Mouse (Mus musculus): ENCODE data around the gene Dcxr. TPM values are rescaled to one million over a fixed set of nuclear protein-coding genes. Genes with fewer than 3 reads are reported as not detected.
"Not testable (repeated sequence)": the region's sequence is repeated elsewhere in the genome, so short reads cannot be mapped to it uniquely, and the experiment has no call there.

Dcxr gene
- polyA plus RNA-seq, 1 experiment from 2014 or later, result 56.0 TPM

DNA sequence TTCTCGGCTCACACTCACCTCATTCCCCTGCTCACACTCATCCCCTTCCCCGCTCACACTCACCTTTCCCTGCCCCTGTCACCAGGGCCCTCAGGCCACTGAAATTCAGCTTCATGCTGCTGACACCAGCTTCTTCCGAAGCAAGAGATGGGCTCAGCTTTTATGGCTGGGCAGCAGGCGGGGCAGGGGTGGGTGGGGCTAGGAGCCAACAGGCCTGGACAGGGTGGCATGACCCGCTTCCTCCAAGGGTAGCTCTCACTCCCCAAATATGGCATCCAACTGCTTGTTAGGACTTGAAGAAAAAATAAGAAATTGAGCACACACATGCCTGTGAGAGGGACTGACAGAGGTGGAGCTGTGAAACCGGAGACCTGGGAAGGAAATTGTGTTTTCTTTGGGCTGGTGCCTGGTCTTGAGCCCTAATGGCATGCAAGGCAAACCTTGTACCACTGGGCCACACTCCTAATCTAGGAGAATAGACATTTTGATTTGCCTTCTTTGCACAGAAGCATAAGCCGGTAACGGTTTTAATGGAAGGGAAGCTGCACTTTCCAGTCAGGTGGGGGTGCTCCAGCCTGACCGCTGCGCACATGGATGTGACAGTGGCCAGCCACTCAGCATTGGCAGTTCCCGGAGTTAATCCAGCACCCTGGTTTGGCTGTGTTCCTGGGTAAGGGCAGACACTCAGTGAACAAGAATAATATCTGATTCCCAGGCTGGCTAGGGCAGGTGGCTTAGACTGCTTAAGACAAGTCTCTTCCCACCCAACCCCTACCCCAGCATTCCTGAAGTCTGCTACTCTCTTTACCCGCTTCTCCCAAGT is 5.0 kb upstream of the Dcxr start, which contains the start of gene Cbr2:
Cbr2 (minus strand) TSS at position 257 of the 823 bp plus-strand sequence.
- Histone ChIP-seq H3K27ac (ENCODE audit: low read length) (no peak within 1 kb of the TSS), H3K4me1 (ENCODE audit: control insufficient read depth, insufficient read depth, low read length) (no peaks in the 10 kb centered on the region), H3K4me3 (ENCODE audit: low read length) (no peak within 1 kb of the TSS), H3K4me2 (ENCODE audit: low read depth, low read length) (no peak within 1 kb of the TSS), H3K9ac (ENCODE audit: low read depth, low read length) (no peak within 1 kb of the TSS), H3K9me3 (ENCODE audit: control insufficient read depth, low read length) (no peaks in the 10 kb centered on the region), H3K36me3 (ENCODE audit: control insufficient read depth, insufficient read depth, low read length) (no peaks in the 10 kb centered on the region), H3K27me3 (replicated peaks; ENCODE audit: control insufficient read depth, insufficient read depth, low read length) (no peaks in the 10 kb centered on the region)
- no peak for ATAC-seq
- WGBS, result 72% methylated on average over 12 of the region's 12 CpGs

DNA sequence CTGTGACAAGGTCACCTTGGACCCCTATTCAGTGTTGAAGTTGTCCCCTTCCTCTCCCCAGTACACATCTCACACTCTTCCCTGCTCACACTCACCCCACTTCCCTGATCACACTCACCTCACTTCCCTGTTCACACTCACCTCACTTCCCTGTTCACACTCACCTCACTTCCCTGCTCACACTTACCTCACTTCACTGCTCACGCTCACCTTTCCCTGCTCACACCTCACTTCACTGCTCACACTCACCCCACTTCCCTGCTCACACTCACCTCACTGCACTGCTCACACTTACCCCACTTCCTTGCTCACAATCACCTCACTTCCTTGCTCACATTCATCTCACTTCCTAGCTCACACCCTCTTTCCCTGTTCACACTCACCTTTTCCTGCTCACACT is 4.3 kb upstream of the Dcxr start:
- Histone ChIP-seq H3K4me2 (ENCODE audit: low read depth, low read length) (no peak overlapping the region), H3K36me3 (ENCODE audit: control insufficient read depth, insufficient read depth, low read length) (no peaks in the 10 kb centered on the region), H3K9ac (ENCODE audit: low read depth, low read length) (no peak overlapping the region), H3K9me3 (ENCODE audit: control insufficient read depth, low read length) (no peaks in the 10 kb centered on the region), H3K27me3 (replicated peaks; ENCODE audit: control insufficient read depth, insufficient read depth, low read length) (no peaks in the 10 kb centered on the region), H3K27ac (ENCODE audit: low read length) (no peak overlapping the region), H3K4me3 (ENCODE audit: low read length) (no peak overlapping the region), H3K4me1 (ENCODE audit: control insufficient read depth, insufficient read depth, low read length) (peaks cover 5% of the 10 kb centered on the region)
- no peak for ATAC-seq
- WGBS, result 89% methylated on average over 1 of the region's 1 CpGs

DNA sequence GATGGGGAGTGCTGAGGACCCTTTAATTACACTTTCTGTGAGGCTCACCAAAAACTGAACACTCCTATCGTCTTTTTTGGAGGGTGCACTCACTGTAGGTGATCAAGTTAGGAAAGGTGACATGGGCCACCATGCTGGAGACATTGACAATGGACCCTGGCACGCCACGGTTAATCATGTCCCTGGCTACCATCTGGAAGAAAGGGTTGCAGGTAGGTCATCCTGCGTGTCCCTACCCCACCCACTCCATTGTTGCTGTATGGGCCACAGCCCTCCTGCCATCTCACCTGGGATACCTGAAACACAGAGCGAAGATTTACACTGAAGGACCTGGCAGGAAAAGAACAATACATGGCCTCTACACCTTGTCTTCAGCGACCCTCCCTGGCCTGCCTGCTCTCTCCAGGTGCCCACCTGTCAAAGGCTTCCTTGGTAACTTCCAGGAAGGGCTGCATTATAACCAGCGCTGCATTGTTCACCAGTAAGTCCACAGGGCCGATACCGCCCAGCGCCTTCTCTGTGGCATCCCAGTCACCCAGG is 3.3 kb upstream of the Dcxr start:
- H3K4me2 ChIP-seq (ENCODE audit: low read depth, low read length), result no peak overlapping the region
- no peak for ATAC-seq
- H3K27ac ChIP-seq (ENCODE audit: low read length), result no peak overlapping the region
- 0 out of 2 replicates have a peak, but pooled peaks cover 3% of the 10 kb centered on the region for H3K36me3 ChIP-seq (ENCODE audit: control insufficient read depth, insufficient read depth, low read length)
- no peaks in the 10 kb centered on the region for H3K9me3 ChIP-seq (ENCODE audit: control insufficient read depth, low read length)
- no peak overlapping the region for H3K4me3 ChIP-seq (ENCODE audit: low read length)
- no peak overlapping the region for H3K9ac ChIP-seq (ENCODE audit: low read depth, low read length)
- H3K4me1 ChIP-seq (ENCODE audit: control insufficient read depth, insufficient read depth, low read length), result peaks cover 5% of the 10 kb centered on the region
- no peaks in the 10 kb centered on the region for H3K27me3 ChIP-seq (replicated peaks; ENCODE audit: control insufficient read depth, insufficient read depth, low read length)
- WGBS, result 88% methylated on average over 10 of the region's 10 CpGs

DNA sequence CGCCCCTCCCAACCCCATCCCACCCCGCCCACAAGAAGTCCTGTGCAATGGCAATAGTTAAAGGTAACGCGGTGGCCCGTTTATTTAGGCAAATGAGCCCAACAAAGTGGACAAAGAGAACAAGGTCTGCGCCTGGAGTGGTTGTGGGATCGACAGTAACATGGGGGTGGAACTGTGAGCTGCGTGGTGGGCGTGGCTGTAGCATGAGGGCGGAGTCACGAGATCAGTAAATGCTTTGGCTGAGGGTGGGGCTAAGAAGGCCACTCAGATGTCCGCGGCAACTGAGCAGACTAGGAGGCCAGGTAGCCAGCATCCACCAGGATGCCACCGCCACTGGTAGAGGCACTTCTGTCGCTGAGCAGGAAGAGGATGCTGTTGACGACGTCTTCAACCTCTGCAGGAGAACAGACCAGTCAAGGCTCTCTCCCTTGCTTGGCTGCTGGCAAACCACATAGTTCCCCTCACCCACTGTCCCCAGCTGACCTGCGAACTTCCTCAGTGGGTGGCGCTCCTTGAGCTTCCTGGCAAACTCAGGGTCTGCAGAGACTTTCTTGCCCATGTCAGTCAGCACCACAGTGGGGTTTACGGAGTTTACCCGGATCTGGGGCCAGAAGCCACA is 2.5 kb upstream of the Dcxr start:
- Histone ChIP-seq H3K4me3 (ENCODE audit: low read length) (peak overlapping the region; percentile 15; the same call in 1 of the 2 replicates), H3K4me2 (ENCODE audit: low read depth, low read length) (peak overlapping the region; percentile 19; the same call in 1 of the 2 replicates)
- not testable (repeated sequence) for H3K36me3 ChIP-seq (ENCODE audit: control insufficient read depth, insufficient read depth, low read length); H3K4me1 ChIP-seq (ENCODE audit: control insufficient read depth, insufficient read depth, low read length); H3K9ac ChIP-seq (ENCODE audit: low read depth, low read length); H3K9me3 ChIP-seq (ENCODE audit: control insufficient read depth, low read length); H3K27ac ChIP-seq (ENCODE audit: low read length); H3K27me3 ChIP-seq (replicated peaks; ENCODE audit: control insufficient read depth, insufficient read depth, low read length)
- WGBS, result 1% methylated on average over 17 of the region's 21 CpGs
- peak; percentile 34 for ATAC-seq

DNA sequence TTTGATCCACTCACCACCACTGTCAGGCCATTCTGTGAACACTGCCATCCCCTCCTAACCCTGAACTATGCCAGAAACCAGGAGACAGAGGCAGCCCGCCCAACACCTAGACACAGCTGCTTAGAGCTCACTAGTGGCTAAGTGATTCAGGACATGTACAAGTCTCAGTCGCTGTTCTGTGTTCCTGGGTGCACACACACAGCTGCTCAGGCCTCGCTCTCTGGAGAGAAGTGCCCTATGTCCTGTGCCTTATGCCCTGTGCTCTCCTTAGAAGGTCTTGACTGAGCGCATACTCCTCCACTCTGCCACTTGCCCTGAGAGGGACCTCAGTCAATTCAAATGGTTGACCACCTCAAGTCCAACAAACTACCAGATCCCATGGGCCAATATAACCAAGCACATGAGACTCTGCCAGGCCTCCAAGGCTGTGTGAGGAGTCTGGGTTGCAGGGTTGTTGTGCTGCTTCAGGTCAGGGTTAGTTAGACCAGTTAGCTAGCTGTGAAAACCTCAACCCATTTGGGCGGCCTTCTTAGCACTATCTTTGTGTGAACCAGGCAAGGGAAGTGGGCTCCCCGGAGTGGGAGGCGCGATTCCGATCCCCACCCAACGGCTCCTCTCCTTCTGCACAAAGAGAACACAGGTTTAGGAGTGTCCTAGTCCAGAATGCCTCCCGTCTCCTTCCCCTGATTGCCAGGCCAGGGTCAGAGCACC is 1.6 kb upstream of the Dcxr start:
- Histone ChIP-seq H3K27me3 (replicated peaks; ENCODE audit: control insufficient read depth, insufficient read depth, low read length) (no peaks in the 10 kb centered on the region), H3K36me3 (ENCODE audit: control insufficient read depth, insufficient read depth, low read length) (0 out of 2 replicates have a peak, but pooled peaks cover 4% of the 10 kb centered on the region), H3K4me2 (ENCODE audit: low read depth, low read length) (0 out of 2 replicates have a peak overlapping the region, but pooled peaks have one; percentile 19), H3K4me1 (ENCODE audit: control insufficient read depth, insufficient read depth, low read length) (peaks cover 5% of the 10 kb centered on the region), H3K9me3 (ENCODE audit: control insufficient read depth, low read length) (no peaks in the 10 kb centered on the region), H3K27ac (ENCODE audit: low read length) (no peak overlapping the region), H3K4me3 (ENCODE audit: low read length) (no peak overlapping the region), H3K9ac (ENCODE audit: low read depth, low read length) (no peak overlapping the region)
- WGBS, result 70% methylated on average over 11 of the region's 11 CpGs
- ATAC-seq, result no peak

DNA sequence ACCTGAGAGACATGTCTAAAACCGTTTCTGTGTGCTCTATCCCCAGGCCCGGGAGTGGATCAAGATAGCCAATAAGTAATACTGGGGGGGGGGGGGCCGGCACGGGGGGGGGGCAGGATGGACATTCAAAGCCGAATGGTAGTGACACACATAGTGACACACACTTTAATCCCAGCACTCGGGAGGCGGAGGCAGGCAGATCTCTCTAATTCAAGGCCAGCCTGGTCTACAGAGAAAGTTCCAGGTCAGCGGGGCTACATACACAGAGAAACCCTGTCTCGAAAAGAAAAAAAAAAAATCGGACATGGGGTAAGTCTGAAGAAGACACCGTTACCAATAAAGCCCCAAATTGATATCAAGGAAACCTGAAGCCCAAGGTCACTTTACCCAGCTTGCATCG is 483 bp upstream of the Dcxr start:
- Histone ChIP-seq H3K36me3 (ENCODE audit: control insufficient read depth, insufficient read depth, low read length) (0 out of 2 replicates have a peak, but pooled peaks cover 4% of the 10 kb centered on the region), H3K27ac (ENCODE audit: low read length) (no peak overlapping the region), H3K9me3 (ENCODE audit: control insufficient read depth, low read length) (no peaks in the 10 kb centered on the region), H3K4me3 (ENCODE audit: low read length) (no peak overlapping the region; the same call in 1 of the 2 replicates), H3K9ac (ENCODE audit: low read depth, low read length) (no peak overlapping the region), H3K4me2 (ENCODE audit: low read depth, low read length) (no peak overlapping the region; the same call in 1 of the 2 replicates), H3K27me3 (replicated peaks; ENCODE audit: control insufficient read depth, insufficient read depth, low read length) (no peaks in the 10 kb centered on the region), H3K4me1 (ENCODE audit: control insufficient read depth, insufficient read depth, low read length) (peaks cover 5% of the 10 kb centered on the region)
- whole genome bisulfite sequencing, result 53% methylated on average over 12 of the region's 12 CpGs
- no peak for ATAC-seq

DNA sequence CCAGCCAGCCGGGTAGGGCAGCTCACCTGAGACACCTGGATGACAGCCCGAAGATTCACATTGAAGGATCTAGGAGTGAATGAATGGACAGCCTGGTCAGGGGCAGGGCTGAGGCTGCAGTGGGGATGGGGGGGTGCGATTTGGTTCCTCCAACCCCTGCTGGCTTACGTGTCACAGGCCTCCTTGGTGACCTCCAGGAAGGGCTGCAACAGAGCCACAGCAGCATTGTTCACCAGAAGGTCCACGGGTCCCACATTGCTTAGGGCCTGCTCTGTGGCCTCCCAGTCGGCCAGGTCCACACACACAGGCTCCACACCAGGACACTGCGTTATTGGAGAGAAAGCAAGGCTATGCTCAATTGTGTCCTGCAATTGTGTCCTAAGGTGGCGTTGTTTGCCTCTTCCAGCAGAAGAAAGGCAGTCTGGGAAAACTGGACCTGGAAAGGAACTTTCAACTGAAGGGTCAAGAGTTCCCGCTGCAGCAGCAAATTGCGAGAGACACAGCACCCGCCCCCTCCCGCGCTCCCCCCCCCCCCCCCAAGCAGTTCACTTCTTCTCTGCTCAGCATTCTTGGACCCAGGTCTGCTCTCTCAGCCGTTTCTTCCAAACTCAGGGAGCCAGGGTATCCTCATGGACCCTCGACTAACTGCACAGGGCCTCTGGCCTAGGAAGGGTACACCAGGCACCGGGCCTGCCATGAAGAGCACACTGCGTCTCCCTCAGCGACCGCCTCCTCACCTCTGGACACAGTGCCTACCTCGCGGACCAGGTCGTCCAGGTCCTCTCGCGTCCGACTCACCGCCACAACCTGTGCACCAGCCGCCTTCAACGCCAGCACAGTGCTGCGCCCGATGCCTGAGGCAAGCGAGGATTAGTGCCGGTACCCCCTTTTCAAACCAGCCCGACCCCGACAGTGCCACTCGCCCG is 575 bp downstream of the Dcxr start:
- H3K4me3 ChIP-seq (ENCODE audit: low read length), result peak overlapping the region; percentile 71
- H3K9ac ChIP-seq (ENCODE audit: low read depth, low read length), result peak overlapping the region; percentile 78
- ATAC-seq, result peak; percentile 67
- no peaks in the 10 kb centered on the region for H3K9me3 ChIP-seq (ENCODE audit: control insufficient read depth, low read length)
- H3K36me3 ChIP-seq (ENCODE audit: control insufficient read depth, insufficient read depth, low read length), result 0 out of 2 replicates have a peak, but pooled peaks cover 4% of the 10 kb centered on the region
- H3K4me1 ChIP-seq (ENCODE audit: control insufficient read depth, insufficient read depth, low read length), result peaks cover 15% of the 10 kb centered on the region
- peak overlapping the region; percentile 31; the same call in 1 of the 2 replicates for H3K27ac ChIP-seq (ENCODE audit: low read length)
- H3K27me3 ChIP-seq (replicated peaks; ENCODE audit: control insufficient read depth, insufficient read depth, low read length), result no peaks in the 10 kb centered on the region
- WGBS, result 18% methylated on average over 35 of the region's 36 CpGs
- H3K4me2 ChIP-seq (ENCODE audit: low read depth, low read length), result peak overlapping the region; percentile 89

DNA sequence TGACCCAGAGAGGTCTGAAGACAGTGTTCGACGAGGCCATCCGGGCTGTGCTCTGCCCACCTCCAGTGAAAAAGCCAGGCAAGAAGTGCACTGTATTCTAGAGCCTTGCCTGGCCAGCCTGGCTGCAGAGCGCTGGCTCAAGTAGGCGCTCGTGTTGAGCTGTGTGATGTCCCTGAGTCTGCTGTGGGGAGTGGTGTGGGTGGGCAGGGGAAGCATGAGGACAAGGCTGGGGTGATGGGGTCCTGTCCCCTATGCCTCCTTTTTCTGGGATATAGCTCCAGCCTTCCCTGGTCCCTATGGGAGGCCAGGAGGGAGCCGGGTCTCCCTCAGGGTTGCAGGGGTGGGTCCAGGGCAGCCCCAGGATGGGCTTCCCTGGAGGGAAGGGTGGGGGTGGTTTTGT is 3.6 kb downstream of the Dcxr start:
- WGBS, result 85% methylated on average over 7 of the region's 7 CpGs
- Histone ChIP-seq H3K4me1 (ENCODE audit: control insufficient read depth, insufficient read depth, low read length) (peaks cover 21% of the 10 kb centered on the region), H3K9me3 (ENCODE audit: control insufficient read depth, low read length) (no peaks in the 10 kb centered on the region), H3K4me2 (ENCODE audit: low read depth, low read length) (no peak overlapping the region), H3K27me3 (replicated peaks; ENCODE audit: control insufficient read depth, insufficient read depth, low read length) (no peaks in the 10 kb centered on the region), H3K36me3 (ENCODE audit: control insufficient read depth, insufficient read depth, low read length) (0 out of 2 replicates have a peak, but pooled peaks cover 8% of the 10 kb centered on the region), H3K4me3 (ENCODE audit: low read length) (no peak overlapping the region), H3K27ac (ENCODE audit: low read length) (no peak overlapping the region), H3K9ac (ENCODE audit: low read depth, low read length) (no peak overlapping the region)
- no peak for ATAC-seq
